Mouse (Mus musculus): ENCODE measurements around the gene Otub2.

- TF ChIP-seq POLR2A (IDR thresholded peaks at IDR 0.05; ENCODE audit: borderline replicate concordance, extremely low read depth, insufficient read depth, insufficient read length, poor library complexity, severe bottlenecking) (no peak), CTCF (IDR thresholded peaks at IDR 0.05; ENCODE audit: borderline replicate concordance, extremely low read depth, insufficient read depth, insufficient read length) (no peak)
Measured at GRCm38 (mm10) chr12:103425016-103425728, 36.7 kb downstream of the Otub2 start.
